Mouse (Mus musculus) heart, postnatal 0 days (tissue): Measurements from ENCODE around the gene Clip2.

Experiments used
- CTCF ChIP-seq: IDR thresholded peaks from 2 replicates; pipeline ENCODE4 v1.5.1; 2016; ENCODE audit warnings: antibody characterized with exemption, control low read depth, low read depth
- EP300 ChIP-seq: IDR thresholded peaks from 2 replicates; pipeline ENCODE4 v1.6.1; 2016; ENCODE audit warnings: antibody characterized with exemption, low read depth

DNA sequence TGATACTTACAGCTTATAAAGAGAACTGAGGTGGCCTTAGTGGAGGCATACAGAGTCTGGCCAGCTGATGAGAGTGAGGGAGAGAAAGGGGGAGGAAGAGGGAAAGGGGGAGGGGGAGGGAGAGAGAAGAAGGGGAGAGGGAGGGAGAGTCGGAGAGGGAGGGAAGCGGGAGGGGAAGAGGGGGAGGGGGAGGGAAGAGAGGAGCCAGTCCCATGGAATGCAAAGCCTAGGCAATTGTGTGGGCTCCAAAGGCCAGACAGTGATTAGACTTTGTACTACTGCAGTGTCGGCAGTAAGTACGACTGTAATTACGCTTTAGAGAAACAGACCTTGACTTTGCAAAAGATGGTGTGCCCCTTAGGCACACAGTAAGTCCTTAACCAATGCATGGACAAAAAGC lies 3.9 kb downstream of the Clip2 start:
- TF ChIP-seq CTCF (no peak), EP300 (no peak)
